Mouse (Mus musculus) lung, adult 2 months (tissue): Measurements from ENCODE around the gene Prex1.

Experiments used
- CTCF ChIP-seq: fragments of 200-500 bp; IDR thresholded peaks from 2 replicates; pipeline ENCODE4 v1.5.1; 2011; ENCODE audit warnings: mild to moderate bottlenecking, low read length, control low read depth; ENCODE audit not compliant: insufficient read depth
- POLR2A ChIP-seq: fragments of 200-500 bp; IDR thresholded peaks from 2 replicates; pipeline ENCODE4 v1.6.1; 2011; ENCODE audit warnings: low read depth, mild to moderate bottlenecking, control low read depth, low read length, borderline replicate concordance; ENCODE audit errors: extremely low read depth

DNA sequence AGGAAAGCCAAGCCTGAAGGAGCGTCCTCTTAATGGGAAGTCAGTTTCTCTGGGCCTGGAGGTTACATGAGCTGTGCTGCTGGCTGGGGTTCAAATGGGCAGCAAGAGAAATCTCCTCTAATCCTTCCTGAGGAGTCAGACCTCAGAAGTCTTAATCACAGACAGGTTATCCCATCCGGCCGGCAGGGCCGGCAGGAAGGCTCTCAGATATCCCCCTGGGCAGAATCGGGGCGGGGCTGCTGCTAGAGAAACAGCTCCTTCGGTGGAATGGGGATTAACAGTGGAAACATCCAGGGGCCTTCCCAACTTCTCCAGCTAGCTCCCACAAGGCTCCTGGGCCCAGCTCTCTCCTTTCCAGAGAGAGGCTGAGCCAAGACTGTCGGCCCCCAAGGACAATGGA, 105.1 kb downstream of the Prex1 start:
- TF ChIP-seq CTCF: no peak
- TF ChIP-seq POLR2A: no peak
